Mouse (Mus musculus): ENCODE measurements at regions not wholly inside any gene's neighbourhood (a gene's known extent, or its start where the extent isn't known, plus 50 kb on each side); places are given as distances from the start of the nearest gene placed in this dataset.

GRCm38 (mm10) chr1:73075159-73075558 lies 59.5 kb upstream of the Tnp1 start:
- TF ChIP-seq CTCF (IDR thresholded peaks at IDR 0.05; ENCODE audit: low read depth, low read length) (no peak), GATA1 (IDR thresholded peaks at IDR 0.05; ENCODE audit: borderline replicate concordance, low read length) (no peak)
